Mouse (Mus musculus) G1E (cell line): ENCODE measurements around the gene Rdx. TPM values are rescaled to one million over a fixed set of nuclear protein-coding genes. Genes with fewer than 3 reads are reported as not detected.

Experiments
- ATAC-seq: 2 replicates; pipeline ENCODE4 v1.8.0; 2016; ENCODE audit warnings: mild to moderate bottlenecking; ENCODE audit not compliant: insufficient number of reproducible peaks, poor library complexity, low FRiP score, severe bottlenecking; ENCODE audit errors: extremely low read depth
- DNase-seq: peaks from one replicate; pipeline ENCODE4 v3.0.0; 2012; ENCODE audit warnings: low spot score
- H3K27me3 ChIP-seq: 2 replicates; pipeline ENCODE4 v1.6.1; 2012; ENCODE audit warnings: mild to moderate bottlenecking, low read length, inconsistent platforms; ENCODE audit not compliant: insufficient read depth
- H3K36me3 ChIP-seq: replicated peaks from 2 replicates; pipeline ENCODE3; 2012; ENCODE audit warnings: mild to moderate bottlenecking, inconsistent platforms
- H3K4me1 ChIP-seq: 2 replicates; pipeline ENCODE4 v1.6.1; 2012; ENCODE audit warnings: low read depth, low read length, inconsistent platforms, mixed read lengths; ENCODE audit not compliant: insufficient read depth
- H3K4me3 ChIP-seq: 2 replicates; pipeline ENCODE4 v1.5.1; 2012; ENCODE audit warnings: low read depth, mild to moderate bottlenecking, inconsistent platforms, low read length, moderate library complexity, mixed read lengths
- H3K9me3 ChIP-seq: replicated peaks from 2 replicates; pipeline ENCODE4 v1.6.1; 2012; ENCODE audit warnings: inconsistent platforms
- CTCF ChIP-seq: IDR thresholded peaks from 2 replicates; pipeline ENCODE4 v1.5.1; 2012; ENCODE audit warnings: low read depth, low read length, inconsistent platforms, mixed read lengths
- GATA1 ChIP-seq: IDR thresholded peaks from 2 replicates; pipeline ENCODE4 v1.6.1; 2012; ENCODE audit warnings: borderline replicate concordance, low read length, inconsistent platforms, mixed read lengths
- GATA2 ChIP-seq: IDR thresholded peaks from 2 replicates; pipeline ENCODE4 v1.6.1; 2012; ENCODE audit warnings: low read depth, low read length, inconsistent platforms, borderline replicate concordance
- POLR2AphosphoS5 ChIP-seq: IDR thresholded peaks from 2 replicates; pipeline ENCODE4 v1.6.1; 2012; ENCODE audit warnings: low read depth, low read length, inconsistent platforms; ENCODE audit not compliant: insufficient replicate concordance
- TAL1 ChIP-seq: conservative IDR thresholded peaks from 2 replicates; pipeline ENCODE4 v1.6.1; 2012; ENCODE audit warnings: low read depth, low read length, inconsistent platforms, mixed read lengths
- polyA plus RNA-seq: library from polyadenylated mRNA; stranded (reverse); fragments of >175 nt; gene quantifications from 2 replicates; pipeline ENCODE4 v1.2.3, GENCODE M21; 2012
- total RNA-seq, 2 experiments: library from RNA; stranded (forward) in 1 of 2; stranded (reverse) in 1 of 2; fragments of 200-1000 nt in 1 of 2; fragments of >200 nt in 1 of 2; fragmentation: Nextera tagmentation in 1 of 2; gene quantifications; 2 replicates each; pipeline ENCODE4 v1.2.3; 2014 to 2017

Gene Rdx
- total and polyA plus RNA-seq, 3 experiments = 104 to 248 (median 206) TPM

- no peaks in the 10 kb centered on the region for H3K27me3 ChIP-seq
- H3K4me1 ChIP-seq = peaks cover 2% of the 10 kb centered on the region
- H3K9me3 ChIP-seq = no peaks in the 10 kb centered on the region
- DNase-seq = no peak
- no peak overlapping the region for H3K4me3 ChIP-seq
- no peak for TF ChIP-seq POLR2AphosphoS5
- no peak for TF ChIP-seq GATA1
- TF ChIP-seq CTCF = no peak
- TF ChIP-seq GATA2 = no peak
- no peak for TF ChIP-seq TAL1
- ATAC-seq = no peak
- peaks cover 63% of the 10 kb centered on the region for H3K36me3 ChIP-seq
Observed at GRCm38 (mm10) chr9:52092311-52092710, 45.3 kb downstream of the Rdx start.

GRCm38 (mm10) chr9:52093108-52093507, 46.1 kb downstream of the Rdx start:
- H3K4me3 ChIP-seq = no peak overlapping the region
- no peak for TF ChIP-seq CTCF
- no peak for TF ChIP-seq GATA1
- no peak for TF ChIP-seq GATA2
- no peak for TF ChIP-seq TAL1
- no peak for TF ChIP-seq POLR2AphosphoS5
- DNase-seq = no peak

GRCm38 (mm10) chr9:52094016-52094415, 47.0 kb downstream of the Rdx start:
- ATAC-seq (no peak), DNase-seq (no peak)
- peaks cover 11% of the 10 kb centered on the region for H3K4me1 ChIP-seq
- H3K4me3 ChIP-seq = no peak overlapping the region
- H3K36me3 ChIP-seq = peaks cover 46% of the 10 kb centered on the region
- TF ChIP-seq GATA1 = no peak
- no peak for TF ChIP-seq TAL1
- TF ChIP-seq POLR2AphosphoS5 = no peak
- no peak for TF ChIP-seq GATA2
- no peak for TF ChIP-seq CTCF
- no peaks in the 10 kb centered on the region for H3K9me3 ChIP-seq
- no peaks in the 10 kb centered on the region for H3K27me3 ChIP-seq

More at GRCm38 (mm10) chr9:52093108-52093507, 46.1 kb downstream of the Rdx start:
- Histone ChIP-seq H3K36me3 (peaks cover 55% of the 10 kb centered on the region), H3K9me3 (no peaks in the 10 kb centered on the region), H3K27me3 (no peaks in the 10 kb centered on the region), H3K4me1 (peaks cover 6% of the 10 kb centered on the region)
- ATAC-seq = no peak

- TF ChIP-seq POLR2AphosphoS5 = no peak
- no peak for TF ChIP-seq GATA2
- TF ChIP-seq GATA1 = no peak
- no peaks in the 10 kb centered on the region for H3K27me3 ChIP-seq
- ATAC-seq (no peak), DNase-seq (no peak)
- peaks cover 43% of the 10 kb centered on the region for H3K36me3 ChIP-seq
- H3K4me1 ChIP-seq = peaks cover 16% of the 10 kb centered on the region
- H3K4me3 ChIP-seq = no peak overlapping the region
- H3K9me3 ChIP-seq = no peaks in the 10 kb centered on the region
Observed at GRCm38 (mm10) chr9:52094471-52094980, 47.6 kb downstream of the Rdx start.

GRCm38 (mm10) chr9:52095666-52096065, 48.7 kb downstream of the Rdx start:
- Histone ChIP-seq H3K9me3 (no peaks in the 10 kb centered on the region), H3K4me3 (no peak overlapping the region), H3K36me3 (peaks cover 36% of the 10 kb centered on the region), H3K4me1 (peaks cover 27% of the 10 kb centered on the region), H3K27me3 (no peaks in the 10 kb centered on the region)
- no peak for ATAC-seq
- TF ChIP-seq GATA1 = no peak
- TF ChIP-seq TAL1 = no peak
- TF ChIP-seq GATA2 = no peak
- no peak for TF ChIP-seq CTCF
- DNase-seq = no peak

GRCm38 (mm10) chr9:52097386-52097785, 50.4 kb downstream of the Rdx start:
- H3K4me3 ChIP-seq = no peak overlapping the region
- no peaks in the 10 kb centered on the region for H3K9me3 ChIP-seq
- TF ChIP-seq GATA1 = no peak
- no peak for TF ChIP-seq POLR2AphosphoS5
- TF ChIP-seq TAL1 = no peak
- TF ChIP-seq GATA2 = no peak
- DNase-seq (no peak), ATAC-seq (no peak)
- H3K36me3 ChIP-seq = peaks cover 24% of the 10 kb centered on the region
- peaks cover 42% of the 10 kb centered on the region for H3K4me1 ChIP-seq
- H3K27me3 ChIP-seq = no peaks in the 10 kb centered on the region

GRCm38 (mm10) chr9:52098600-52098999, 51.6 kb downstream of the Rdx start:
- peak; percentile 16; the same call in 1 of the 2 replicates for ATAC-seq
- H3K4me3 ChIP-seq = no peak overlapping the region; the same call in 1 of the 2 replicates
- peaks cover 11% of the 10 kb centered on the region for H3K36me3 ChIP-seq
- TF ChIP-seq CTCF = peak; percentile 88
- TF ChIP-seq GATA2 = no peak
- H3K9me3 ChIP-seq = no peaks in the 10 kb centered on the region
- no peaks in the 10 kb centered on the region for H3K27me3 ChIP-seq
- H3K4me1 ChIP-seq = peaks cover 54% of the 10 kb centered on the region
- peak; percentile 59 for DNase-seq
